Mouse (Mus musculus) forebrain, embryonic 11.5 days (tissue): ENCODE results near the gene Fuca1. TPM values are rescaled to one million over a fixed set of nuclear protein-coding genes. Genes with fewer than 3 reads are reported as not detected.

Experiments
- ATAC-seq: fragments of 200-750 bp; cut with Nextera tagmentation; replicated peaks from 2 replicates; pipeline ENCODE4 v1.8.0; 2017; ENCODE audit warnings: moderate TSS enrichment; ENCODE audit not compliant: low FRiP score
- DNase-seq: peaks from one replicate; pipeline ENCODE4 v3.0.0-alpha.2; 2017; ENCODE audit warnings: low spot score
- H3K27ac ChIP-seq: fragments of 300-500 bp; sonication (generic); 2 replicates; pipeline ENCODE4 v1.5.1; 2014; ENCODE audit warnings: low read depth, low read length
- H3K27me3 ChIP-seq: fragments of 300-500 bp; sonication (generic); 2 replicates; pipeline ENCODE4 v1.6.1; 2014; ENCODE audit warnings: mild to moderate bottlenecking, low read length, mixed read lengths; ENCODE audit not compliant: control insufficient read depth, insufficient read depth
- H3K36me3 ChIP-seq: fragments of 300-500 bp; sonication (generic); 2 replicates; pipeline ENCODE4 v1.6.1; 2014; ENCODE audit warnings: mild to moderate bottlenecking, low read length, moderate library complexity, mixed read lengths; ENCODE audit not compliant: control insufficient read depth, insufficient read depth
- H3K4me1 ChIP-seq: fragments of 300-500 bp; sonication (generic); replicated peaks from 2 replicates; pipeline ENCODE4 v1.6.1; 2014; ENCODE audit warnings: low read length, mixed read lengths; ENCODE audit not compliant: control insufficient read depth, insufficient read depth
- H3K4me2 ChIP-seq: fragments of 300-500 bp; sonication (generic); 2 replicates; pipeline ENCODE4 v1.6.1; 2014; ENCODE audit warnings: low read depth, mild to moderate bottlenecking, low read length, moderate library complexity, mixed read lengths; ENCODE audit not compliant: severe bottlenecking
- H3K4me3 ChIP-seq: fragments of 300-500 bp; sonication (generic); 2 replicates; pipeline ENCODE4 v1.5.1; 2014; ENCODE audit warnings: low read depth, low read length
- H3K9ac ChIP-seq: fragments of 300-500 bp; sonication (generic); 2 replicates; pipeline ENCODE4 v1.6.1; 2014; ENCODE audit warnings: low read length
- H3K9me3 ChIP-seq: fragments of 300-500 bp; sonication (generic); 2 replicates; pipeline ENCODE4 v1.6.1; 2016; ENCODE audit warnings: low read length, mixed read lengths; ENCODE audit not compliant: control insufficient read depth
- WGBS: fragments of 180-500 bp; shearing (Covaris S2); extraction: QIAGEN DNeasy Blood & Tissue Kit; methylation state at CpG from one replicate; pipeline ENCODE4 v1.1.7; 2014; 5-methylcytosine and 5-hydroxymethylcytosine counted together
- polyA plus RNA-seq: library from polyadenylated mRNA; unstranded; fragments of >200 nt; fragmentation: Nextera tagmentation; extraction: Ambion mirVana; gene quantifications from 2 replicates; pipeline ENCODE4 v1.2.1, GENCODE M21; 2014

Gene Fuca1
- 42.3 and 49.2 TPM in 2 replicates for polyA plus RNA-seq

- peak; percentile 95 for ATAC-seq
Observed at GRCm38 (mm10) chr4:135920304-135921241, at the start of gene Fuca1. Fuca1 (plus strand) TSS chr4:135920735.

GRCm38 (mm10) chr4:135872015-135872414 is 48.5 kb upstream of the Fuca1 start:
- no peaks in the 10 kb centered on the region for H3K27me3 ChIP-seq
- H3K9ac ChIP-seq: peak overlapping the region; percentile 95; the same call in 1 of the 2 replicates
- peaks cover 31% of the 10 kb centered on the region for H3K4me1 ChIP-seq
- no peak for ATAC-seq
- H3K9me3 ChIP-seq: no peaks in the 10 kb centered on the region
- peak overlapping the region; percentile 67 for H3K4me3 ChIP-seq
- H3K36me3 ChIP-seq: no peaks in the 10 kb centered on the region; the same call in 1 of the 2 replicates
- H3K27ac ChIP-seq: no peak overlapping the region
- WGBS: 68% methylated on average over 3 of the region's 3 CpGs
- DNase-seq: peak; percentile 50
- peak overlapping the region; percentile 68 for H3K4me2 ChIP-seq

More at GRCm38 (mm10) chr4:135920304-135921241, at the start of gene Fuca1:
- H3K4me2 ChIP-seq: peak within 1 kb of the TSS; percentile 95
- H3K9me3 ChIP-seq: no peaks in the 10 kb centered on the region
- peak within 1 kb of the TSS; percentile 82 for H3K9ac ChIP-seq
- peak within 1 kb of the TSS; percentile 69 for H3K4me3 ChIP-seq
- no peaks in the 10 kb centered on the region for H3K27me3 ChIP-seq
- H3K4me1 ChIP-seq: peaks cover 7% of the 10 kb centered on the region; the same call in 1 of the 2 replicates
- DNase-seq: peak; percentile 99
- H3K36me3 ChIP-seq: no peaks in the 10 kb centered on the region
- 2% methylated on average over 60 of the region's 60 CpGs for WGBS
- no peak within 1 kb of the TSS for H3K27ac ChIP-seq

GRCm38 (mm10) chr4:135872589-135873391 is 47.7 kb upstream of the Fuca1 start:
- no peaks in the 10 kb centered on the region for H3K9me3 ChIP-seq
- H3K4me2 ChIP-seq: peak overlapping the region; percentile 68
- WGBS: 12% methylated on average over 17 of the region's 17 CpGs
- no peaks in the 10 kb centered on the region for H3K27me3 ChIP-seq
- peak overlapping the region; percentile 95 for H3K9ac ChIP-seq
- H3K36me3 ChIP-seq: no peaks in the 10 kb centered on the region; the same call in 1 of the 2 replicates
- H3K4me1 ChIP-seq: peaks cover 31% of the 10 kb centered on the region
- peak overlapping the region; percentile 67 for H3K4me3 ChIP-seq
- peak; percentile 52 for DNase-seq
- peak overlapping the region; percentile 99 for H3K27ac ChIP-seq
- no peak for ATAC-seq

- peak; percentile 93 for ATAC-seq
- no peaks in the 10 kb centered on the region for H3K27me3 ChIP-seq
- peak within 1 kb of the TSS; percentile 68 for H3K4me2 ChIP-seq
- H3K36me3 ChIP-seq: no peaks in the 10 kb centered on the region; the same call in 1 of the 2 replicates
- DNase-seq: peak; percentile 99
- H3K4me3 ChIP-seq: peak within 1 kb of the TSS; percentile 67
- peak within 1 kb of the TSS; percentile 95 for H3K9ac ChIP-seq
- WGBS: under 1% methylated on average over 52 of the region's 60 CpGs
- no peaks in the 10 kb centered on the region for H3K9me3 ChIP-seq
- H3K4me1 ChIP-seq: peaks cover 31% of the 10 kb centered on the region
- H3K27ac ChIP-seq: peak within 1 kb of the TSS; percentile 99
Observed at GRCm38 (mm10) chr4:135873526-135874202, 46.9 kb upstream of the Fuca1 start, which contains the start of gene Pnrc2. Pnrc2 (minus strand) TSS chr4:135873850.

- no peak for ATAC-seq
- no peaks in the 10 kb centered on the region for H3K9me3 ChIP-seq
- no peak overlapping the region; the same call in 1 of the 2 replicates for H3K4me3 ChIP-seq
- peaks cover 31% of the 10 kb centered on the region for H3K4me1 ChIP-seq
- H3K36me3 ChIP-seq: no peaks in the 10 kb centered on the region; the same call in 1 of the 2 replicates
- peak overlapping the region; percentile 77 for H3K9ac ChIP-seq
- 80% methylated on average over 10 of the region's 10 CpGs for WGBS
- H3K4me2 ChIP-seq: peak overlapping the region; percentile 68; the same call in 1 of the 2 replicates
- DNase-seq: peak; percentile 43
- no peaks in the 10 kb centered on the region for H3K27me3 ChIP-seq
- peak overlapping the region; percentile 99 for H3K27ac ChIP-seq
Observed at GRCm38 (mm10) chr4:135874564-135875535, 45.7 kb upstream of the Fuca1 start.

GRCm38 (mm10) chr4:135875546-135875945 is 45.0 kb upstream of the Fuca1 start:
- ATAC-seq (no peak), DNase-seq (no peak)
- H3K36me3 ChIP-seq: no peaks in the 10 kb centered on the region; the same call in 1 of the 2 replicates
- no peaks in the 10 kb centered on the region for H3K27me3 ChIP-seq
- H3K9ac ChIP-seq: no peak overlapping the region
- 34% methylated on average over 7 of the region's 7 CpGs for WGBS
- H3K4me3 ChIP-seq: no peak overlapping the region
- H3K4me1 ChIP-seq: peaks cover 29% of the 10 kb centered on the region
- H3K4me2 ChIP-seq: no peak overlapping the region
- no peaks in the 10 kb centered on the region for H3K9me3 ChIP-seq
- H3K27ac ChIP-seq: 0 out of 2 replicates have a peak overlapping the region, but pooled peaks have one; percentile 48

GRCm38 (mm10) chr4:135875991-135876582 is 44.4 kb upstream of the Fuca1 start:
- H3K36me3 ChIP-seq: no peaks in the 10 kb centered on the region; the same call in 1 of the 2 replicates
- H3K9ac ChIP-seq: peak overlapping the region; percentile 43
- ATAC-seq (no peak), DNase-seq (peak; percentile 67)
- H3K4me3 ChIP-seq: peak overlapping the region; percentile 8; the same call in 1 of the 2 replicates
- no peaks in the 10 kb centered on the region for H3K27me3 ChIP-seq
- H3K4me1 ChIP-seq: peaks cover 29% of the 10 kb centered on the region
- 6% methylated on average over 9 of the region's 9 CpGs for WGBS
- H3K27ac ChIP-seq: peak overlapping the region; percentile 48; the same call in 1 of the 2 replicates
- H3K9me3 ChIP-seq: no peaks in the 10 kb centered on the region
- H3K4me2 ChIP-seq: peak overlapping the region; percentile 43
